Mouse (Mus musculus) Patski (cell line): ENCODE results near the gene Gm45062. TPM values are rescaled to one million over a fixed set of nuclear protein-coding genes. Genes with fewer than 3 reads are reported as not detected.

Source experiments
- ATAC-seq: fragments of 100-300 bp; one replicate; pipeline ENCODE4 v1.8.0; 2021
- CTCF ChIA-PET: fragments of 350-600 bp; sonication (Branson Sonifier 250); formaldehyde crosslinking; loops from one replicate; lab custom pipeline; 2022; ENCODE audit warnings: inconsistent platforms; lab: Charles Lee
- POLR2A ChIA-PET: fragments of 350-600 bp; sonication (Branson Sonifier 250); formaldehyde crosslinking; loops from one replicate; lab custom pipeline; 2022; ENCODE audit warnings: antibody characterized with exemption, inconsistent platforms; lab: Charles Lee
- DNase-seq: peaks from one replicate; pipeline ENCODE4 v3.0.0-alpha.2; 2011; ENCODE audit warnings: low read depth, low spot score
- H3K27me3 ChIP-seq: fragments of 371-371 bp; one replicate; pipeline ENCODE4 v1.5.1; 2021
- CTCF ChIP-seq: fragments of 100-300 bp; IDR thresholded peaks from one replicate; pipeline ENCODE4 v1.5.1; 2021
- in situ Hi-C: fragments of 300-500 bp; cut with MboI; formaldehyde crosslinking; loops from 3 replicates; pipeline ENCODE4 v1.11.1; 2018; ENCODE audit warnings: low pct_unique_long_range_greater_than_20kb, mixed read lengths
- polyA plus RNA-seq: library from polyadenylated mRNA; unstranded; gene quantifications from one replicate; pipeline ENCODE4 v1.2.3, GENCODE M21; 2021

Gm45062 gene
- polyA plus RNA-seq, 1 experiment from 2014 or later, result 3.9 TPM

DNA sequence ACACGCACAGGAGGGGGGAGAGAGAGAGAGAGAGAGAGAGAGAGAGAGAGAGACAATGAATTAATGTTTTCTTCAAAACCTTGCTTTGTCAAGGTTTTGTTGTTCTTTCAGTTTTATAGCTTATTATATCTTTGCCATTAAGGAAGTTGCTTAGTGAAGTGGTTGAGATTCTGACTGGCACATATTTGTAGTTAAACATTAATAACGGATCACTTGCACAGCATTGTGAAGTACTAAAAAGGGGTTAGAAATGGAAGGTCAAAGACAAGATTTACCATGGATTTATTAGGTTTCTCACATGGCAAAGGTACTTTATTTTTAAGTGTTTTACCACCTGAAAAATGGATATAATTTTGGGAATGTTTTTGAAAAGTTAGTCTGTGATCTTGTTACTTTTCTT is 301.4 kb downstream of the Gm45062 start:
- ChIA-PET CTCF (interaction anchor here (1.0 to 1.3 kb wide), 2 partner anchors 10 to 87 kb away, joined by 3 to 4 read pairs; no protein-coding TSS in a partner anchor), POLR2A (no interaction called here)
- no peaks in the 10 kb centered on the region for H3K27me3 ChIP-seq
- in situ Hi-C loops, result no loop called here
- DNase-seq, result no peak
- ATAC-seq, result no peak
- TF ChIP-seq CTCF, result no peak

DNA sequence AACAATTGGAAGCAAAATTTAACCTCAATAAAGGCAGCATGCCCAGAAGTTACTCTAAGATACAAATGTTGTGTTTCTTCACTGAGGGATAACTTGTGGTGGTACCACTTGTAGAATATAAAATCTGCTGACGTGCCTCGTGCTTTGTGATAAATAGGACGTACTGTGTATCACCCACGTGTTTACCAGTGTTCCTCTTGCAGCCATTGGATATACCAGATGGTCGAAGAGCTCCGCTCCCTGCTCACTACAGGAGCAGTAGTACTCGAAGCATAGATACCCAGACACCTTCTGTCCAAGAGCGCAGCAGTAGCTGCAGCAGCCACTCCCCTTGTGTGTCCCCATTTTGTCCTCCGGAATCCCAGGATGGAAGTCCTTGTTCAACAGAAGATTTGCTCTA is 323.1 kb downstream of the Gm45062 start:
- ChIA-PET POLR2A (no interaction called here), CTCF (no interaction called here)
- ATAC-seq (no peak), DNase-seq (no peak)
- TF ChIP-seq CTCF, result no peak
- H3K27me3 ChIP-seq, result no peaks in the 10 kb centered on the region
- in situ Hi-C loops, result no loop called here

DNA sequence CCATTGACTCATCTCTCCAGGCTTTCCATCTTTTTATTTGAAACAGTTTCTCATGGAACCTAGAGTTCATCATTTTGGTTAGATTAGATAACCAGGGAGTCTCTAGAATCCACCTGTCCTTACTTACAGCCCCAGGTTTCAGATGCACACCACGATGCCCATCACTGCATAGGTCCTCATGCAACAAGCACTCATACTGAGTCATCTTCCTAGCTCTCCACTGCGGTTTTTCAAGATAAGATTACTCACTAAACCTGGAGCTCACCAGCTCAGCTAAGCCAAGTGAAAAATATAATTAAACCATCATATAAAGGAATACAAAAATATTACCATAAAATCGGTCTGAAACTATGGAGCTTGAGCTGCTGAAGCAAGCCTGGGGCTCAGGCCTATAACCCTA is 324.6 kb downstream of the Gm45062 start:
- TF ChIP-seq CTCF, result no peak

DNA sequence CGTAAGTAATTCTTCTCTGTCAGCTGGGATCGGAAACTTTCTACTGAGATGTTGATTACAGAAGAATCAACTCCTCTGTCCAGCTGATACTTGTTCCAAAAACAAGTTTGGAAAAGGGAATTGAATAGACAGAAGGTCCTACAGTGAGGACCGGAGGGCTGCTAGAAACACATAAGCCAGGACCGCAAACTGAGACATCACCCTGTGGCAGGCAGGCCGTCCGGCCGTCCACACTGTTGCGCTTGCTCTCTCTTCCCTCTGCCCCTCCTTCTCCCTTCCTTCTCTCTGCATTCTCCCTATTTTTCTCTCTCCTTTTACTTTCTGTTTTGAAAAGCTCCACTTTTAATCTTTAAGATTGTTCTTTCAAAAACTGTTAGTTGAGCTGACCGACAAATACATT is 332.4 kb downstream of the Gm45062 start:
- ChIA-PET POLR2A (no interaction called here), CTCF (no interaction called here)
- DNase-seq (no peak), ATAC-seq (no peak)
- no peaks in the 10 kb centered on the region for H3K27me3 ChIP-seq
- TF ChIP-seq CTCF, result no peak
- in situ Hi-C loops, result no loop called here

More for the DNA sequence above, 324.6 kb downstream of the Gm45062 start:
- H3K27me3 ChIP-seq, result no peaks in the 10 kb centered on the region
- ATAC-seq (no peak), DNase-seq (no peak)
- CTCF ChIA-PET, result no interaction called here
- POLR2A ChIA-PET, result interaction anchor here (0.5 kb wide), 1 partner anchor 57 kb away, joined by 3 read pairs; no protein-coding TSS in a partner anchor
- in situ Hi-C loops, result no loop called here

DNA sequence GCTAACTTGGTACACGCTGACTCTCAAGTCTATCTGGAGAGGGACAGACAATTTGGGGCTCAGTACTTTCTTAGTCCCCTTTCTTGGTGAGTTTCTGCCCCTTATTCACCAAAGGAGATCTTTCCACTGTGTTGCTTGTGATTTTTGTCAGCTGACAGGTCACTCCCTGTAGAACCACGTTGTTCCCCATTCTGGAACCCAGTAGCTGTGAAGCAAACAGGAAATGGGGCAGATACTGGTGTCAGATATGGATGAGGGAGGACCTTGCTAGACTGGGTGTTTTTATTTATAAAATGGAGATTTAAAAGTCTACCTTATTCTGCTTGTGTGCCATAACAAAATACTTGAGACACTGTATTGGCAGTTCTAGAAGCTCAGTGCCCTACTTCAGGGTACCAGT is 358.1 kb downstream of the Gm45062 start:
- ChIA-PET CTCF (interaction anchor here (0.9 kb wide), 1 partner anchor 17 kb away, joined by 4 read pairs; no protein-coding TSS in a partner anchor), POLR2A (interaction anchor here (0.5 kb wide), 1 partner anchor 109 kb away, joined by 3 read pairs; no protein-coding TSS in a partner anchor)
- no peak for ATAC-seq
- no peak for DNase-seq
- H3K27me3 ChIP-seq, result no peaks in the 10 kb centered on the region
- TF ChIP-seq CTCF, result no peak
- in situ Hi-C loops, result no loop called here

DNA sequence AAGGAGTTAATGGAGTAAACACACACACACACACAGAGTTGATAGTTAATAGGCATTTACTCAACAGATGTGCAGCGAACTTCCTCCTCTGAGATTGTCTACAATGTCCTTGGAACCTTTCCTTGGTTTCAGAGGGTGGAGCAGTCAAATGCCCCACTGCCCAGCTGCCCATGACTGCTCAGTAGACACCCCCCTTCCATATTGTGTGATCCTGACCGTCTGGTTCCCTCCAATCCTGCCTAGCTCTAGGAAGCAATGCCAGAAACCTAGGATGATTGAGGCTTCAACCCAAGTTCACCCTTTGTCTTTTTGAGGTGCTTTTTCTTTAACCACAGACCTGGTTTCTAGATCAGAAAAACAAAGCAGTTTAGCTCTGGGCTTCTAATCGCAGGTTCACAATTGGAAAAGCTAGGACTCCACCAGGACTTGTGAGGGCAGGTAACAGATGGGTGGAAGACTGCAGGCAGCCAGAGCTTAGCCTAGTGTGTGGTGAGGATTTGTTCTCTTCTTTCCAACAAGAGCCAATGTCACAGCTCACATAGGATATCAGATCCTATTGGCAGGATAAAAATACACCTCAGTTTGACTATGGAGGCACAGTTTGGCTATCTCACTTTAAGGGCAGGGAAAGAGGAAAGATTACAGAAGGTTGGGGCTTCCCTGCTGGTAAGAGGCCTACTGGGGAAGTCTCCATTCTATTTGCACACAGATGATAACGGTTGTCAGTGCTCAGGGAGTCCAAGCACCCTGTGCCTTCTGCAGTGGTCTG is 360.5 kb downstream of the Gm45062 start:
- no peaks in the 10 kb centered on the region for H3K27me3 ChIP-seq
- ATAC-seq (no peak), DNase-seq (no peak)
- ChIA-PET POLR2A (no interaction called here), CTCF (interaction anchor here (1.1 to 3.0 kb wide), 2 partner anchors 19 to 27 kb away, joined by 3 to 13 read pairs; no protein-coding TSS in a partner anchor)
- in situ Hi-C loops, result no loop called here
- no peak for TF ChIP-seq CTCF

DNA sequence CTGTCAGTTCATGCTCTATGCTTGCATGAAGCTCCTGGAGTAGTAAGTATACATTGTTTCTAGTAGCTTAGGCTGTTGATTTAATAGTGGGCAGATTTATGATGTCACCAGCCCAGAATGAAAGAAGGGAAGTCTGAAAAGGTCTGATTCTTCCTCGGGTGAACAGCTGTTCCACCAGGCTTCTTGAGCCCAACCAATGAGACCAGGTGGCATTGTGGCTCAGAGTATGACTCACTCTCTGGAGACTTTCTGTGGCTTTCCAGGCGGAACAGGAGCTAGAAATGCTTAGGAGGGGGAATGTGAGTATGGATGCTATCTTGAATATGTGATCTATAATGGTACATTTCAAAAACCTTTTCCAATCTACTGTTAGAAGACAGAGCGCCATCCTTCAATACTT is 363.8 kb downstream of the Gm45062 start:
- ATAC-seq (peak; percentile 82), DNase-seq (no peak)
- no peak for TF ChIP-seq CTCF
- POLR2A ChIA-PET, result no interaction called here
- CTCF ChIA-PET, result no interaction called here
- in situ Hi-C loops, result no loop called here
- H3K27me3 ChIP-seq, result no peaks in the 10 kb centered on the region

DNA sequence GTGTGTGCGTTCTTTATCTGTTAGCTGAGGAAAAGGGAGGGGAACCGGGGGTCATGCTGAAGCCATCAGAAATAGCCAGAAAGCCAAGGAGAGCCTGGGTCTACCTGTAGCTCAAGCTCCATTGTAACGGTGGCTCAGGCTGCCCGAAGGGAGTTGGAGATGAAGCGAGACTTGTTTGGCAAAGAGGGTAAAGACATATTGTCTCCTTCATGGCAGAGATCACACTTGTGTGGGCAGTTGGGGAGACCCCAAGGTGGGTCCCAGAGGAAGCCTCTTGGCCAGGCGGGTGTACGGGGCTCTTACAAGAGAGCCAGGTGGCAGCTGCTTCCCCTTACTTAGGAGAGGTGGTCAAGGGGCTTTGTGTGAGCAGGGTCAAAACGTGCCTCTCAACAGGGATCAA is 369.0 kb downstream of the Gm45062 start:
- in situ Hi-C loops, result no loop called here
- POLR2A ChIA-PET, result no interaction called here
- no peaks in the 10 kb centered on the region for H3K27me3 ChIP-seq
- ATAC-seq (no peak), DNase-seq (no peak)
- no peak for TF ChIP-seq CTCF
- CTCF ChIA-PET, result no interaction called here

DNA sequence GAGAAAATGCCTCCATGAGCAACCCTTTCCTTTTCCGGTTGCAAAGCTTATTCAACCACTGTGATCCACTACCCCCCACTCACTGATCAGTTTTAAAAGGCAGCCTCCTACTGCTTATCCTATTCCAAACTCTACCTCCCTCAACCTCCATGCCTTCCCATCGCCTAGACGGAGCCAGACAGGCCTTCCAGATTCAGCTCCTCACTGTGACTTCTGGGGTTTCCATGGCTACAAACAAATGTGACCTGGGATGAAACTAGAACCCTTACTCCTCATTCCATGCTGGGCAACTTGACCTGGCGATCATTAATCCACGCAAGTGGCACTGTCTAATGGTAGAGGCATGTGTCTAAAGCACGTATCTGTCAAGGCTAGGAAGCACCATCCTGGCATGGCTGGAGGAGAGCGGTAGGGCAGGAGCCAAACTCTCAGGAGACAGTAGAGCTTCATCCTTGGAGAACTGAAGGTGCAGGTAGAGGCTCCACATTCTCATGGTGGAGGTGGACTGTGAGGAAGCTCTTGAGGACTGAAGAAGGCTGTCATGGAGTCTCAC is 369.5 kb downstream of the Gm45062 start:
- CTCF ChIA-PET, result no interaction called here
- POLR2A ChIA-PET, result no interaction called here
- ATAC-seq, result no peak
- DNase-seq, result no peak
- TF ChIP-seq CTCF, result no peak
- in situ Hi-C loops, result no loop called here
- no peaks in the 10 kb centered on the region for H3K27me3 ChIP-seq

DNA sequence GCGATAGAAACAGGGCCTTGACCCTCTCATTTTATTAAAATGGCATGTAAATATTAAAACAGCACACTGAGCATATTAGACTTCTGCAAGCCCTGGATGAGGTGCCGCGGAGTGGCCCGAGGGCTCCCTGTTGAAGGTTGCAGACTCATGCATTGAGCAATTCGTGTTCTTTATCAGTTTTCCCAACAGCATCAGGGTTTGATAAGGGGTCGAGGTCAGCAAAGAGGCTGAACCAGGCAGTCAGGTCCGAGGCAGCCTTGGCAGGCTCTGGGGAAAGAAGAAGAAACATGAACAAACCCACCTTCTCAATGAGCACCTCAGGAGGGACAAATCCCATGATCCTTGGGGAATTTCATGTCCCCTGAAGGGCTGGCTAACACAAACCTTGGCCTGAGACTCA is 371.3 kb downstream of the Gm45062 start:
- ATAC-seq (no peak), DNase-seq (no peak)
- H3K27me3 ChIP-seq, result no peaks in the 10 kb centered on the region
- POLR2A ChIA-PET, result no interaction called here
- CTCF ChIA-PET, result no interaction called here
- in situ Hi-C loops, result no loop called here
- TF ChIP-seq CTCF, result no peak

DNA sequence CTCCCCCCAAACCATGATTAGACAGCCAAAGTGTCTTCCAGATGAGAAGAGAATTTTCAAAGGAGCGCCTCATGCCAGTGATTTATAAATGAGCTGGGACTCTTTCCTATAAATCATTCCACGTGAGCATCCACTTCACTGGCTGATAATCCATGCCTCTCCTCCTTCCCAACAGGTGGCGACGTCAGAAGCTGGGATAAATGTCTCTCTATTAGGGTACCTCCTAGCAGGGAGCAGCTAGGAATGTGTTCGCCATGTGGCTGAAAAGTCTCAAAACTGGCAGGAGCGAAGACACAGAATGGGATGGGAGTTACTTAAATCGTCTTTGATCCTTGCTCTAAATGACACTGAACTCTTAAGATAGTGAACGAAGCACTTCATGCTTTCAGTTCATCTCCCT is 372.1 kb downstream of the Gm45062 start:
- ATAC-seq, result no peak
- CTCF ChIA-PET, result interaction anchor here (1.0 kb wide), 1 partner anchor 9 kb away, joined by 3 read pairs; no protein-coding TSS in a partner anchor
- no peak for TF ChIP-seq CTCF
- in situ Hi-C loops, result no loop called here
- no peaks in the 10 kb centered on the region for H3K27me3 ChIP-seq
- DNase-seq, result no peak
- POLR2A ChIA-PET, result interaction anchor here (0.6 kb wide), 1 partner anchor 276 kb away, joined by 3 read pairs; no protein-coding TSS in a partner anchor
